Mouse (Mus musculus) MEL (cell line): ENCODE results near the gene Rapgef2. TPM values are rescaled to one million over a fixed set of nuclear protein-coding genes. Genes with fewer than 3 reads are reported as not detected.
A peak's percentile ranks its signal among the peaks of the same experiment; 100 is the strongest.

Experiments used
- DNase-seq: peaks from one replicate; pipeline ENCODE4 v3.0.0; 2011; ENCODE audit warnings: low read depth, low spot score
- H3K27ac ChIP-seq: 2 replicates; pipeline ENCODE4 v1.5.1; 2012; ENCODE audit warnings: low read depth, mild to moderate bottlenecking, control low read depth, low read length, moderate library complexity; ENCODE audit not compliant: control insufficient read depth
- H3K27me3 ChIP-seq, 2 experiments: fragments of 150-350 bp in 1 of 2; sonication (generic) in 1 of 2; 2 replicates each; pipeline ENCODE4 v1.6.1; 2012; ENCODE audit warnings: low read length in 2 of 2, mild to moderate bottlenecking in 2 of 2, improper control_type of control experiment in 1 of 2, moderate library complexity in 1 of 2; ENCODE audit not compliant: insufficient read depth in 2 of 2, control insufficient read depth in 1 of 2
- H3K36me3 ChIP-seq, 2 experiments: 2 replicates each; pipeline ENCODE4 v1.6.1; 2012 to 2014; ENCODE audit warnings: low read length in 2 of 2, improper control_type of control experiment in 1 of 2, inconsistent platforms in 1 of 2, mild to moderate bottlenecking in 1 of 2; ENCODE audit not compliant: insufficient read depth in 2 of 2, control insufficient read depth in 1 of 2
- H3K4me1 ChIP-seq, 2 experiments: fragments of 150-350 bp in 1 of 2; sonication (generic) in 1 of 2; 2 replicates each; pipeline ENCODE4 v1.6.1; 2012; ENCODE audit warnings: low read length in 2 of 2, improper control_type of control experiment in 1 of 2, mild to moderate bottlenecking in 1 of 2; ENCODE audit not compliant: insufficient read depth in 2 of 2, control insufficient read depth in 1 of 2
- H3K4me3 ChIP-seq, 2 experiments: fragments of 150-350 bp in 1 of 2; sonication (generic) in 1 of 2; 2 replicates each; pipeline ENCODE4 v1.5.1; 2012; ENCODE audit warnings: low read depth in 2 of 2, low read length in 2 of 2, mild to moderate bottlenecking in 2 of 2, moderate library complexity in 2 of 2, control low read depth in 1 of 2, improper control_type of control experiment in 1 of 2; ENCODE audit not compliant: control insufficient read depth in 1 of 2, insufficient read depth in 1 of 2
- H3K79me2 ChIP-seq: 2 replicates; pipeline ENCODE4 v1.6.1; 2012; ENCODE audit warnings: mild to moderate bottlenecking, low read length, moderate library complexity; ENCODE audit not compliant: control insufficient read depth, poor library complexity, insufficient read depth
- H3K9ac ChIP-seq: 2 replicates; pipeline ENCODE4 v1.6.1; 2012; ENCODE audit warnings: low read depth, mild to moderate bottlenecking, control low read depth, low read length, moderate library complexity; ENCODE audit not compliant: control insufficient read depth, poor library complexity, severe bottlenecking
- H3K9me3 ChIP-seq: fragments of 150-350 bp; sonication (generic); replicated peaks from 2 replicates; pipeline ENCODE4 v1.6.1; 2012; ENCODE audit warnings: mild to moderate bottlenecking, low read length, improper control_type of control experiment, moderate library complexity; ENCODE audit not compliant: insufficient read depth
- BHLHE40 ChIP-seq: IDR thresholded peaks from 2 replicates; pipeline ENCODE4 v1.6.1; 2012; ENCODE audit warnings: low read depth, mild to moderate bottlenecking, inconsistent platforms, low read length, improper control_type of control experiment, borderline replicate concordance
- CHD1 ChIP-seq: IDR thresholded peaks from 2 replicates; pipeline ENCODE4 v1.6.1; 2012; ENCODE audit warnings: low read depth, mild to moderate bottlenecking, inconsistent platforms, low read length, improper control_type of control experiment
- CHD2 ChIP-seq: IDR thresholded peaks from 2 replicates; pipeline ENCODE4 v1.6.1; 2011; ENCODE audit warnings: low read length, improper control_type of control experiment
- CTCF ChIP-seq, 3 experiments: IDR thresholded peaks in 2 of 3; conservative IDR thresholded peaks in 1 of 3; 2 replicates each; pipeline ENCODE4 v1.5.1; 2011 to 2012; ENCODE audit warnings: low read length in 3 of 3, low read depth in 2 of 3, mild to moderate bottlenecking in 2 of 3, improper control_type of control experiment in 1 of 3, inconsistent platforms in 1 of 3, mixed read lengths in 1 of 3, moderate library complexity in 1 of 3; ENCODE audit not compliant: control insufficient read depth in 1 of 3, insufficient read depth in 1 of 3, poor library complexity in 1 of 3, severe bottlenecking in 1 of 3
- E2F4 ChIP-seq: IDR thresholded peaks from 2 replicates; pipeline ENCODE4 v1.6.1; 2011; ENCODE audit warnings: low read depth, low read length, improper control_type of control experiment, borderline replicate concordance
- ELF1 ChIP-seq: IDR thresholded peaks from 2 replicates; pipeline ENCODE4 v1.6.1; 2014; ENCODE audit warnings: low read depth, mild to moderate bottlenecking, inconsistent platforms, low read length, improper control_type of control experiment, moderate library complexity
- EP300 ChIP-seq, 2 experiments: IDR thresholded peaks; 2 replicates each; pipeline ENCODE4 v1.6.1; 2011; ENCODE audit warnings: improper control_type of control experiment in 2 of 2, low read length in 2 of 2, low read depth in 1 of 2, mild to moderate bottlenecking in 1 of 2
- ETS1 ChIP-seq: IDR thresholded peaks from 2 replicates; pipeline ENCODE4 v1.6.1; 2012; ENCODE audit warnings: low read depth, mild to moderate bottlenecking, inconsistent platforms, low read length, improper control_type of control experiment, moderate library complexity
- GABPA ChIP-seq: IDR thresholded peaks from 2 replicates; pipeline ENCODE4 v1.6.1; 2012; ENCODE audit warnings: low read depth, mild to moderate bottlenecking, inconsistent platforms, low read length, improper control_type of control experiment, moderate library complexity
- GATA1 ChIP-seq: IDR thresholded peaks from 2 replicates; pipeline ENCODE4 v1.6.1; 2011; ENCODE audit warnings: low read depth, low read length, improper control_type of control experiment
- HCFC1 ChIP-seq: IDR thresholded peaks from 2 replicates; pipeline ENCODE4 v1.6.1; 2012; ENCODE audit warnings: low read depth, mild to moderate bottlenecking, inconsistent platforms, low read length, improper control_type of control experiment, moderate library complexity
- KAT2A ChIP-seq: conservative IDR thresholded peaks from 2 replicates; pipeline ENCODE4 v1.6.1; 2012; ENCODE audit warnings: low read depth, low read length, improper control_type of control experiment, inconsistent platforms
- MAFK ChIP-seq: IDR thresholded peaks from 2 replicates; pipeline ENCODE4 v1.6.1; 2011; ENCODE audit warnings: low read depth, mild to moderate bottlenecking, low read length, improper control_type of control experiment, borderline replicate concordance
- MAX ChIP-seq: IDR thresholded peaks from 2 replicates; pipeline ENCODE4 v1.6.1; 2011; ENCODE audit warnings: low read length, improper control_type of control experiment
- MAZ ChIP-seq: IDR thresholded peaks from 2 replicates; pipeline ENCODE4 v1.6.1; 2012; ENCODE audit warnings: low read depth, mild to moderate bottlenecking, inconsistent platforms, low read length, improper control_type of control experiment
- MEF2A ChIP-seq: IDR thresholded peaks from 2 replicates; pipeline ENCODE4 v1.6.1; 2014; ENCODE audit warnings: low read depth, mild to moderate bottlenecking, inconsistent platforms, low read length, improper control_type of control experiment; ENCODE audit not compliant: poor library complexity, insufficient replicate concordance, severe bottlenecking; ENCODE audit errors: extremely low read depth
- MXI1 ChIP-seq: IDR thresholded peaks from 2 replicates; pipeline ENCODE4 v1.6.1; 2011; ENCODE audit warnings: mild to moderate bottlenecking, low read depth, low read length, improper control_type of control experiment
- MYB ChIP-seq: IDR thresholded peaks from 2 replicates; pipeline ENCODE4 v1.6.1; 2011; ENCODE audit warnings: mild to moderate bottlenecking, low read depth, low read length, improper control_type of control experiment
- MYC ChIP-seq: IDR thresholded peaks from 2 replicates; pipeline ENCODE4 v1.6.1; 2011; ENCODE audit warnings: low read depth, mild to moderate bottlenecking, low read length, improper control_type of control experiment, moderate library complexity
- NELFE ChIP-seq: IDR thresholded peaks from 2 replicates; pipeline ENCODE4 v1.6.1; 2011; ENCODE audit warnings: low read depth, low read length, improper control_type of control experiment
- NRF1 ChIP-seq: IDR thresholded peaks from 2 replicates; pipeline ENCODE4 v1.6.1; 2014; ENCODE audit warnings: low read depth, mild to moderate bottlenecking, inconsistent platforms, low read length, improper control_type of control experiment, moderate library complexity; ENCODE audit not compliant: poor library complexity, insufficient read depth, severe bottlenecking
- POLR2A ChIP-seq, 2 experiments: IDR thresholded peaks; 2 replicates each; pipeline ENCODE4 v1.6.1; 2011 to 2012; ENCODE audit warnings: low read length in 2 of 2, mild to moderate bottlenecking in 2 of 2, control low read depth in 1 of 2, improper control_type of control experiment in 1 of 2, low read depth in 1 of 2, moderate library complexity in 1 of 2; ENCODE audit not compliant: control insufficient read depth in 1 of 2, insufficient read depth in 1 of 2, poor library complexity in 1 of 2
- POLR2AphosphoS2 ChIP-seq: IDR thresholded peaks from 2 replicates; pipeline ENCODE4 v1.6.1; 2011; ENCODE audit warnings: low read length, improper control_type of control experiment
- RAD21 ChIP-seq: IDR thresholded peaks from 2 replicates; pipeline ENCODE4 v1.6.1; 2011; ENCODE audit warnings: mild to moderate bottlenecking, low read depth, low read length, improper control_type of control experiment
- RCOR1 ChIP-seq: IDR thresholded peaks from 2 replicates; pipeline ENCODE4 v1.6.1; 2012; ENCODE audit warnings: low read depth, mild to moderate bottlenecking, inconsistent platforms, low read length, improper control_type of control experiment
- SIN3A ChIP-seq: IDR thresholded peaks from 2 replicates; pipeline ENCODE4 v1.6.1; 2012; ENCODE audit warnings: low read length, improper control_type of control experiment, inconsistent platforms
- SMC3 ChIP-seq: IDR thresholded peaks from 2 replicates; pipeline ENCODE4 v1.6.1; 2011; ENCODE audit warnings: low read depth, low read length, improper control_type of control experiment
- TAL1 ChIP-seq: IDR thresholded peaks from 2 replicates; pipeline ENCODE4 v1.6.1; 2012; ENCODE audit warnings: mild to moderate bottlenecking, inconsistent platforms, low read length, moderate library complexity, mixed read lengths
- TBP ChIP-seq: IDR thresholded peaks from 2 replicates; pipeline ENCODE4 v1.8.0; 2011; ENCODE audit warnings: low read depth, low read length, improper control_type of control experiment
- TCF12 ChIP-seq: IDR thresholded peaks from 2 replicates; pipeline ENCODE4 v1.6.1; 2014; ENCODE audit warnings: low read depth, mild to moderate bottlenecking, inconsistent platforms, low read length, improper control_type of control experiment, moderate library complexity
- UBTF ChIP-seq: IDR thresholded peaks from 2 replicates; pipeline ENCODE4 v1.6.1; 2012; ENCODE audit warnings: low read depth, mild to moderate bottlenecking, inconsistent platforms, low read length, improper control_type of control experiment, moderate library complexity, borderline replicate concordance; ENCODE audit not compliant: insufficient read depth
- USF1 ChIP-seq: IDR thresholded peaks from 2 replicates; pipeline ENCODE4 v1.6.1; 2014; ENCODE audit warnings: low read depth, mild to moderate bottlenecking, inconsistent platforms, low read length, improper control_type of control experiment, moderate library complexity
- USF2 ChIP-seq, 2 experiments: IDR thresholded peaks; 2 replicates each; pipeline ENCODE4 v1.6.1; 2011 to 2012; ENCODE audit warnings: improper control_type of control experiment in 2 of 2, low read length in 2 of 2, borderline replicate concordance in 1 of 2, inconsistent platforms in 1 of 2, low read depth in 1 of 2, mild to moderate bottlenecking in 1 of 2; ENCODE audit not compliant: insufficient read depth in 1 of 2
- ZC3H11A ChIP-seq: IDR thresholded peaks from 2 replicates; pipeline ENCODE4 v1.6.1; 2012; ENCODE audit warnings: low read depth, mild to moderate bottlenecking, inconsistent platforms, low read length, improper control_type of control experiment
- ZKSCAN1 ChIP-seq: IDR thresholded peaks from 2 replicates; pipeline ENCODE4 v1.6.1; 2012; ENCODE audit warnings: low read depth, mild to moderate bottlenecking, inconsistent platforms, low read length, improper control_type of control experiment, moderate library complexity
- ZMIZ1 ChIP-seq: IDR thresholded peaks from 2 replicates; pipeline ENCODE4 v1.6.1; 2012; ENCODE audit warnings: low read depth, mild to moderate bottlenecking, inconsistent platforms, low read length, improper control_type of control experiment, moderate library complexity
- ZNF384 ChIP-seq: IDR thresholded peaks from 2 replicates; pipeline ENCODE4 v1.6.1; 2012; ENCODE audit warnings: low read depth, mild to moderate bottlenecking, inconsistent platforms, low read length, improper control_type of control experiment
- polyA plus RNA-seq, 2 experiments: library from polyadenylated mRNA; stranded (reverse) in 1 of 2; unstranded in 1 of 2; fragments of >175 nt in 1 of 2; fragments of >200 nt in 1 of 2; gene quantifications; 2 replicates each; pipeline versions ENCODE4 v1.2.1 to v1.2.4; 2012; ENCODE audit warnings: low replicate concordance in 2 of 2, low read depth in 1 of 2; ENCODE audit not compliant: insufficient read length in 2 of 2, insufficient read depth in 1 of 2, missing spikeins in 1 of 2
- total RNA-seq: library from RNA; depleted of rRNA; stranded (reverse); fragments of 300-350 nt; gene quantifications from 2 replicates; pipeline ENCODE4 v1.2.3, GENCODE M21; 2012

Rapgef2 gene
- total and polyA plus RNA-seq, 3 experiments: 4.2 to 4.6 TPM; not detected in 1

DNA sequence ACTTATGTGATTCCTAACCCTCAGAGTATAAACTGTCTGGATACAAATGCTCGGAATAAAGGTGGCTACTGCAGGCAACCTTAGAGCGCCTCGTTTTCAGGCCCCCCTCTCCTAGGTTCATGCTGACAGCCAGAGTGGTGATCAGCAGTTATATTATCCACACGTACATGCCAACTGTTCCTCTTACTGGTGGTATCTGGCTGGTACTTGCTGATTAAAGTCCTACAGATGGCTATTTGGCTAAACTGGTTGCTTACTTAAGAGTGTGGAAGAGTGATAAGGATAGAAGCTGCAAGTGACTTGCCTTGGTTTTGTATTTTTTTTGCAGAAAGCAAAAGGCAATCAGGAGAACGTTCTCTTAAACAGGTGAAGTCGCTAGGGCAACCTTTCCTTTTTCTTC lies 224.9 kb downstream of the Rapgef2 start:
- Histone ChIP-seq H3K79me2 (no peaks in the 10 kb centered on the region), H3K4me3 (no peak overlapping the region), H3K9ac (no peak overlapping the region), H3K27ac (no peak overlapping the region), H3K9me3 (no peaks in the 10 kb centered on the region), H3K27me3 (no peaks in the 10 kb centered on the region), H3K36me3 (peaks cover 0 to 7% of the 10 kb centered on the region in 2 experiments; a peak in 2 of 4 replicates), H3K4me1 (peaks cover 2 to 3% of the 10 kb centered on the region in 2 experiments; a peak in 3 of 4 replicates)
- peak; percentile 75 for DNase-seq
- TF ChIP-seq CHD1: no peak
- TF ChIP-seq POLR2A (IDR thresholded peaks at IDR 0.05; ENCODE audit: control insufficient read depth in 1 of 2, insufficient read depth in 1 of 2, low read depth in 1 of 2, low read length in 2 of 2, poor library complexity in 1 of 2): no peak
- peak; percentile 86 for TF ChIP-seq ETS1
- TF ChIP-seq NRF1: no peak
- TF ChIP-seq MXI1: peak; percentile 43; the same call in 1 of the 2 replicates
- TF ChIP-seq BHLHE40: 0 out of 2 replicates have a peak, but pooled peaks have one; percentile 40
- peak; percentile 99 for TF ChIP-seq RCOR1
- TF ChIP-seq MAX: 0 out of 2 replicates have a peak, but pooled peaks have one; percentile 25
- TF ChIP-seq TCF12: peak; percentile 96
- peak; percentile 96 for TF ChIP-seq ZNF384
- TF ChIP-seq ZMIZ1: no peak
- 0 out of 2 replicates have a peak, but pooled peaks have one; percentile 20 for TF ChIP-seq MYC
- TF ChIP-seq KAT2A: no peak
- no peak for TF ChIP-seq UBTF
- TF ChIP-seq CHD2: no peak
- TF ChIP-seq RAD21: no peak
- TF ChIP-seq TAL1: peak; percentile 85
- peak; percentile 62 for TF ChIP-seq SIN3A
- no peak for TF ChIP-seq MAZ
- TF ChIP-seq NELFE: no peak
- no peak for TF ChIP-seq MEF2A
- TF ChIP-seq ZC3H11A: no peak
- TF ChIP-seq SMC3: peak; percentile 22; the same call in 1 of the 2 replicates
- no peak for TF ChIP-seq USF2 (IDR thresholded peaks at IDR 0.05; ENCODE audit: borderline replicate concordance in 1 of 2, insufficient read depth in 1 of 2, low read depth in 1 of 2, low read length in 2 of 2)
- TF ChIP-seq E2F4: no peak
- no peak for TF ChIP-seq ELF1
- TF ChIP-seq EP300 (IDR thresholded peaks at IDR 0.05; ENCODE audit: low read depth in 1 of 2, low read length in 2 of 2): peak; percentile 87 to 94
- TF ChIP-seq POLR2AphosphoS2: no peak
- no peak for TF ChIP-seq TBP
- TF ChIP-seq USF1: no peak
- no peak for TF ChIP-seq CTCF (IDR thresholded peaks at IDR 0.05 in 2 of 3, conservative IDR thresholded peaks at IDR 0.05 in 1 of 3; ENCODE audit: control insufficient read depth in 1 of 3, insufficient read depth in 1 of 3, low read depth in 2 of 3, low read length in 3 of 3, poor library complexity in 1 of 3, severe bottlenecking in 1 of 3)
- no peak for TF ChIP-seq GABPA
- peak; percentile 39; the same call in 1 of the 2 replicates for TF ChIP-seq ZKSCAN1
- peak; percentile 88 for TF ChIP-seq MYB
- TF ChIP-seq HCFC1: no peak
- TF ChIP-seq MAFK: no peak; the same call in 1 of the 2 replicates
- peak; percentile 90 for TF ChIP-seq GATA1
